Mouse (Mus musculus) midbrain, embryonic 15.5 days (tissue): ENCODE data around the gene Clec11a. TPM values are rescaled to one million over a fixed set of nuclear protein-coding genes. Genes with fewer than 3 reads are reported as not detected.

ENCODE experiments used
- ATAC-seq: fragments of 200-750 bp; cut with Nextera tagmentation; replicated peaks from 2 replicates; pipeline ENCODE4 v1.8.0; 2017; ENCODE audit warnings: moderate TSS enrichment
- H3K27ac ChIP-seq: fragments of 300-500 bp; sonication (generic); 2 replicates; pipeline ENCODE4 v1.5.1; 2015; ENCODE audit warnings: mild to moderate bottlenecking, inconsistent platforms
- H3K27me3 ChIP-seq: fragments of 300-500 bp; sonication (generic); replicated peaks from 2 replicates; pipeline ENCODE4 v1.6.1; 2015; ENCODE audit warnings: inconsistent platforms
- H3K36me3 ChIP-seq: fragments of 300-500 bp; sonication (generic); replicated peaks from 2 replicates; pipeline ENCODE4 v1.6.1; 2015; ENCODE audit warnings: inconsistent platforms
- H3K4me1 ChIP-seq: fragments of 300-500 bp; sonication (generic); 2 replicates; pipeline ENCODE4 v1.6.1; 2015; ENCODE audit warnings: inconsistent platforms
- H3K4me2 ChIP-seq: fragments of 300-500 bp; sonication (generic); 2 replicates; pipeline ENCODE4 v1.6.1; 2015; ENCODE audit warnings: inconsistent platforms, mild to moderate bottlenecking, moderate library complexity
- H3K4me3 ChIP-seq: fragments of 300-500 bp; sonication (generic); 2 replicates; pipeline ENCODE4 v1.5.1; 2015; ENCODE audit warnings: mild to moderate bottlenecking, inconsistent platforms
- H3K9ac ChIP-seq: fragments of 300-500 bp; sonication (generic); 2 replicates; pipeline ENCODE4 v1.6.1; 2015; ENCODE audit warnings: mild to moderate bottlenecking, inconsistent platforms
- H3K9me3 ChIP-seq: fragments of 300-500 bp; sonication (generic); 2 replicates; pipeline ENCODE4 v1.6.1; 2016; ENCODE audit warnings: inconsistent platforms
- WGBS: fragments of 180-500 bp; shearing (Covaris S2); methylation state at CpG from one replicate; pipeline ENCODE4 v1.1.7; 2015; ENCODE audit warnings: mixed read lengths; 5-methylcytosine and 5-hydroxymethylcytosine counted together
- polyA plus RNA-seq: library from polyadenylated mRNA; unstranded; fragments of >200 nt; fragmentation: Nextera tagmentation; extraction: Ambion mirVana; gene quantifications from 2 replicates; pipeline ENCODE4 v1.2.1, GENCODE M21; 2015

Gene Clec11a
- polyA plus RNA-seq, 1 experiment from 2014 or later: 3.6 TPM

GRCm38 (mm10) chr7:44341119-44341518, 34.4 kb upstream of the Clec11a start:
- no peak overlapping the region for H3K9ac ChIP-seq
- ATAC-seq: no peak
- 88% methylated on average over 10 of the region's 10 CpGs for WGBS
- no peak overlapping the region for H3K27ac ChIP-seq
- H3K4me2 ChIP-seq: no peak overlapping the region
- H3K27me3 ChIP-seq: no peaks in the 10 kb centered on the region
- H3K36me3 ChIP-seq: peaks cover 28% of the 10 kb centered on the region
- no peaks in the 10 kb centered on the region for H3K9me3 ChIP-seq
- no peak overlapping the region for H3K4me3 ChIP-seq
- H3K4me1 ChIP-seq: peaks cover 24% of the 10 kb centered on the region

- Histone ChIP-seq H3K4me3 (no peak overlapping the region), H3K27me3 (no peaks in the 10 kb centered on the region), H3K4me1 (peaks cover 26% of the 10 kb centered on the region), H3K4me2 (no peak overlapping the region), H3K27ac (no peak overlapping the region), H3K36me3 (peaks cover 20% of the 10 kb centered on the region), H3K9ac (no peak overlapping the region), H3K9me3 (no peaks in the 10 kb centered on the region)
- ATAC-seq: no peak
- WGBS: 75% methylated on average over 6 of the region's 6 CpGs
These were observed 33.5 kb upstream of the Clec11a start for GRCm38 (mm10) chr7:44340226-44340625.

GRCm38 (mm10) chr7:44337121-44337849, 30.6 kb upstream of the Clec11a start:
- Histone ChIP-seq H3K9ac (peak overlapping the region; percentile 90), H3K27me3 (no peaks in the 10 kb centered on the region), H3K4me2 (peak overlapping the region; percentile 96), H3K4me3 (peak overlapping the region; percentile 75), H3K4me1 (peaks cover 31% of the 10 kb centered on the region), H3K9me3 (no peaks in the 10 kb centered on the region), H3K36me3 (peaks cover under 1% of the 10 kb centered on the region; the same call in 1 of the 2 replicates), H3K27ac (peak overlapping the region; percentile 92)
- 2% methylated on average over 32 of the region's 32 CpGs for WGBS
- peak; percentile 12 for ATAC-seq

GRCm38 (mm10) chr7:44336046-44337021, 29.6 kb upstream of the Clec11a start:
- H3K4me2 ChIP-seq: peak overlapping the region; percentile 96
- H3K9ac ChIP-seq: peak overlapping the region; percentile 90
- peak overlapping the region; percentile 92 for H3K27ac ChIP-seq
- no peaks in the 10 kb centered on the region for H3K27me3 ChIP-seq
- H3K36me3 ChIP-seq: peaks cover 3% of the 10 kb centered on the region; the same call in 1 of the 2 replicates
- peak; percentile 79 for ATAC-seq
- H3K9me3 ChIP-seq: no peaks in the 10 kb centered on the region
- H3K4me1 ChIP-seq: peaks cover 31% of the 10 kb centered on the region
- peak overlapping the region; percentile 75 for H3K4me3 ChIP-seq
- 2% methylated on average over 51 of the region's 54 CpGs for WGBS

GRCm38 (mm10) chr7:44335031-44335878, 28.6 kb upstream of the Clec11a start:
- H3K4me3 ChIP-seq: peak overlapping the region; percentile 75
- peak overlapping the region; percentile 90 for H3K9ac ChIP-seq
- WGBS: 4% methylated on average over 22 of the region's 40 CpGs
- H3K36me3 ChIP-seq: peaks cover 3% of the 10 kb centered on the region; the same call in 1 of the 2 replicates
- no peaks in the 10 kb centered on the region for H3K9me3 ChIP-seq
- ATAC-seq: peak; percentile 75
- H3K4me2 ChIP-seq: peak overlapping the region; percentile 96
- peak overlapping the region; percentile 92 for H3K27ac ChIP-seq
- H3K27me3 ChIP-seq: no peaks in the 10 kb centered on the region
- H3K4me1 ChIP-seq: peaks cover 31% of the 10 kb centered on the region

GRCm38 (mm10) chr7:44334139-44334538, 27.4 kb upstream of the Clec11a start:
- WGBS: 73% methylated on average over 14 of the region's 14 CpGs
- no peak overlapping the region for H3K4me3 ChIP-seq
- no peaks in the 10 kb centered on the region for H3K27me3 ChIP-seq

GRCm38 (mm10) chr7:44332336-44332735, 25.6 kb upstream of the Clec11a start:
- Histone ChIP-seq H3K27ac (no peak overlapping the region), H3K9me3 (no peaks in the 10 kb centered on the region), H3K36me3 (peaks cover 18% of the 10 kb centered on the region), H3K4me2 (no peak overlapping the region), H3K9ac (no peak overlapping the region), H3K4me3 (no peak overlapping the region), H3K4me1 (peaks cover 17% of the 10 kb centered on the region), H3K27me3 (no peaks in the 10 kb centered on the region)
- no peak for ATAC-seq
- WGBS: 76% methylated on average over 3 of the region's 3 CpGs

More at GRCm38 (mm10) chr7:44334139-44334538, 27.4 kb upstream of the Clec11a start:
- Histone ChIP-seq H3K4me2 (no peak overlapping the region), H3K9ac (no peak overlapping the region), H3K9me3 (no peaks in the 10 kb centered on the region), H3K4me1 (peaks cover 31% of the 10 kb centered on the region), H3K27ac (no peak overlapping the region), H3K36me3 (peaks cover 11% of the 10 kb centered on the region)
- ATAC-seq: no peak

- H3K4me1 ChIP-seq: no peaks in the 10 kb centered on the region
- H3K27ac ChIP-seq: no peak overlapping the region
- ATAC-seq: no peak
- H3K4me2 ChIP-seq: no peak overlapping the region
- H3K27me3 ChIP-seq: no peaks in the 10 kb centered on the region
- H3K36me3 ChIP-seq: peaks cover 35% of the 10 kb centered on the region
- H3K4me3 ChIP-seq: no peak overlapping the region
- WGBS: 74% methylated on average over 6 of the region's 6 CpGs
- H3K9ac ChIP-seq: no peak overlapping the region
- no peaks in the 10 kb centered on the region for H3K9me3 ChIP-seq
These were observed 19.9 kb upstream of the Clec11a start for GRCm38 (mm10) chr7:44326614-44327013.

GRCm38 (mm10) chr7:44322290-44322689, 15.6 kb upstream of the Clec11a start:
- H3K27ac ChIP-seq: no peak overlapping the region
- H3K4me3 ChIP-seq: no peak overlapping the region
- H3K27me3 ChIP-seq: no peaks in the 10 kb centered on the region
- H3K9me3 ChIP-seq: no peaks in the 10 kb centered on the region
- 84% methylated on average over 1 of the region's 1 CpGs for WGBS
- peaks cover 46% of the 10 kb centered on the region for H3K36me3 ChIP-seq
- 0 out of 2 replicates have a peak, but pooled peaks have one; percentile 25 for ATAC-seq
- H3K4me2 ChIP-seq: no peak overlapping the region
- H3K9ac ChIP-seq: no peak overlapping the region
- H3K4me1 ChIP-seq: no peaks in the 10 kb centered on the region

- H3K27ac ChIP-seq: no peak overlapping the region
- no peaks in the 10 kb centered on the region for H3K27me3 ChIP-seq
- WGBS: 48% methylated on average over 8 of the region's 8 CpGs
- H3K36me3 ChIP-seq: peaks cover 59% of the 10 kb centered on the region
- H3K4me2 ChIP-seq: no peak overlapping the region
- no peak overlapping the region for H3K4me3 ChIP-seq
- no peaks in the 10 kb centered on the region for H3K9me3 ChIP-seq
- no peak overlapping the region; the same call in 1 of the 2 replicates for H3K9ac ChIP-seq
- no peaks in the 10 kb centered on the region for H3K4me1 ChIP-seq
- no peak for ATAC-seq
These were observed 14.2 kb upstream of the Clec11a start for GRCm38 (mm10) chr7:44320886-44321285.

- 33% methylated on average over 4 of the region's 4 CpGs for WGBS
- ATAC-seq: peak; percentile 55; the same call in 1 of the 2 replicates
- H3K4me3 ChIP-seq: no peak overlapping the region
- peaks cover 66% of the 10 kb centered on the region for H3K36me3 ChIP-seq
- H3K9me3 ChIP-seq: no peaks in the 10 kb centered on the region
- H3K27ac ChIP-seq: no peak overlapping the region
- no peak overlapping the region for H3K4me2 ChIP-seq
- H3K4me1 ChIP-seq: no peaks in the 10 kb centered on the region
- no peak overlapping the region for H3K9ac ChIP-seq
- no peaks in the 10 kb centered on the region for H3K27me3 ChIP-seq
These were observed 11.2 kb upstream of the Clec11a start for GRCm38 (mm10) chr7:44317913-44318312.
